In genomic region chr2:167261106-167261505, GRCm38 (mm10) we compare ENCODE assay signal across 15 mouse cellular contexts. TPM values are rescaled to one million over a fixed set of nuclear protein-coding genes. Genes with fewer than 3 reads are reported as not detected.
DNase-seq lines count a peak whose midpoint lies in the region; ATAC-seq and TF ChIP-seq lines count a peak whose summit lies in the region.
"Had no signal": no experiment of that assay in that cellular context is flagged by ENCODE, and none has a peak within 500 bp of the region (broad histone marks: within the 10 kb centered on the region; RNA-seq: fewer than 3 reads in every experiment).

No protein-coding gene starts in this region.

- H3K4me3 ChIP-seq in gastrocnemius, adult 2 months, result no peak overlapping the region
- no peak overlapping the region for H3K4me3 ChIP-seq in kidney, embryonic 15.5 days (replicated peaks)
- H3K4me3 ChIP-seq in limb, embryonic 13.5 days, result no peak overlapping the region
- H3K4me3 ChIP-seq: hindbrain, embryonic 10.5 days; layer of hippocampus, adult 2 months; liver, embryonic 15.5 days; midbrain, embryonic 15.5 days; neural tube, embryonic 12.5 days had no signal

- H3K9ac ChIP-seq in kidney, embryonic 15.5 days, result no peak overlapping the region
- H3K9ac ChIP-seq in limb, embryonic 13.5 days, result no peak overlapping the region
- H3K9ac ChIP-seq: liver, embryonic 15.5 days; midbrain, embryonic 15.5 days; neural tube, embryonic 12.5 days had no signal

- intact Hi-C loops in gastrocnemius, adult 2 months (cut with DNase I), result no loop called here
- intact Hi-C loops in gastrocnemius, postnatal 36 days (cut with DNase I), result no loop called here

- peak; percentile 32 for DNase-seq in gastrocnemius, adult 2 months
- no peak for DNase-seq in gastrocnemius, postnatal 36 days
- DNase-seq in kidney, adult 8-10 months, result no peak
- peak; percentile 30 to 61 for DNase-seq in lung, postnatal 4 days
- DNase-seq in urinary bladder, adult 18-20 months (ENCODE audit: low spot score in 2 of 2), result no peak
- DNase-seq: cerebellum, adult 18-20 months; retina, postnatal 1 day had no signal

- H3K4me1 ChIP-seq in kidney, embryonic 15.5 days, result 0 out of 2 replicates have a peak, but pooled peaks cover 7% of the 10 kb centered on the region
- peaks cover 17% of the 10 kb centered on the region for H3K4me1 ChIP-seq in limb, embryonic 13.5 days
- H3K4me1 ChIP-seq: liver, embryonic 15.5 days; midbrain, embryonic 15.5 days; neural tube, embryonic 12.5 days had no signal

- H3K27ac ChIP-seq in gastrocnemius, adult 2 months, result peak overlapping the region; percentile 56
- H3K27ac ChIP-seq in kidney, embryonic 15.5 days, result no peak overlapping the region
- peak overlapping the region; percentile 73 for H3K27ac ChIP-seq in limb, embryonic 13.5 days
- H3K27ac ChIP-seq: hindbrain, embryonic 10.5 days; layer of hippocampus, adult 2 months; liver, embryonic 15.5 days; midbrain, embryonic 15.5 days; neural tube, embryonic 12.5 days had no signal

- 65% methylated on average over 4 of the region's 4 CpGs for WGBS in kidney, embryonic 15.5 days
- 50% methylated on average over 4 of the region's 4 CpGs for WGBS in limb, embryonic 13.5 days

- no peak overlapping the region for H3K4me2 ChIP-seq in kidney, embryonic 15.5 days
- no peak overlapping the region for H3K4me2 ChIP-seq in limb, embryonic 13.5 days (replicated peaks)
- H3K4me2 ChIP-seq: liver, embryonic 15.5 days; midbrain, embryonic 15.5 days; neural tube, embryonic 12.5 days had no signal

- 0 out of 2 replicates have a peak, but pooled peaks have one; percentile 29 for ATAC-seq in kidney, embryonic 15.5 days (replicated peaks; ENCODE audit: low FRiP score)
- peak; percentile 68; the same call in 1 of the 2 replicates for ATAC-seq in limb, embryonic 13.5 days (ENCODE audit: low FRiP score, low read depth)
- no peak for ATAC-seq in megakaryocyte-erythroid progenitor cell, adult 5-6 weeks (replicated peaks; ENCODE audit: low FRiP score, low TSS enrichment, poor library complexity, severe bottlenecking)
- ATAC-seq: midbrain, embryonic 15.5 days had no signal

- H3K27me3 ChIP-seq in kidney, embryonic 15.5 days, result no peaks in the 10 kb centered on the region
- H3K27me3 ChIP-seq in limb, embryonic 13.5 days, result no peaks in the 10 kb centered on the region
- H3K27me3 ChIP-seq: liver, embryonic 15.5 days; midbrain, embryonic 15.5 days; neural tube, embryonic 12.5 days had no signal

- TF ChIP-seq CTCF in gastrocnemius, adult 2 months (IDR thresholded peaks at IDR 0.05), result no peak

- H3K9me3 ChIP-seq in kidney, embryonic 15.5 days (replicated peaks), result no peaks in the 10 kb centered on the region
- H3K9me3 ChIP-seq in limb, embryonic 13.5 days, result no peaks in the 10 kb centered on the region
- H3K9me3 ChIP-seq: hindbrain, embryonic 10.5 days; liver, embryonic 15.5 days; midbrain, embryonic 15.5 days; neural tube, embryonic 12.5 days had no signal

- H3K36me3 ChIP-seq in kidney, embryonic 15.5 days, result no peaks in the 10 kb centered on the region
- no peaks in the 10 kb centered on the region for H3K36me3 ChIP-seq in limb, embryonic 13.5 days
- H3K36me3 ChIP-seq: hindbrain, embryonic 10.5 days; liver, embryonic 15.5 days; midbrain, embryonic 15.5 days; neural tube, embryonic 12.5 days had no signal

RNA-seq across cellular contexts. Expression of gene Ptgis, which starts 20.7 kb away (rescaled TPM):
- 1 to 10 TPM; 1.7 to 5.2 TPM for total RNA-seq in gastrocnemius, adult 2 months (2021)
- 1 to 10 TPM; 3.4 to 3.7 TPM for total RNA-seq in gastrocnemius, postnatal 36 days (2021)
- polyA plus RNA-seq in kidney, embryonic 15.5 days (2015; fragmentation: Nextera tagmentation; extraction: Ambion mirVana), result 18.7 and 21.1 TPM in 2 replicates
- 27.2 and 30.5 TPM in 2 replicates for polyA plus RNA-seq in limb, embryonic 13.5 days (2015; fragmentation: Nextera tagmentation; extraction: Ambion mirVana)
- total RNA-seq in megakaryocyte-erythroid progenitor cell, adult 5-6 weeks (2014; fragmentation: Nextera tagmentation), result not detected in 2 replicates
- total RNA-seq in megakaryocyte-erythroid progenitor cell, adult 5-6 weeks (2017), result not detected in 2 replicates

Comparison
In these comparisons a context has a peak if more than half of its experiments do, and no peak if none do; other contexts are left out.
1. DNase-seq: peak in gastrocnemius, adult 2 months (single experiment) and lung, postnatal 4 days (2 of 2); none in gastrocnemius, postnatal 36 days (0 of 2), kidney, adult 8-10 months (0 of 2) and urinary bladder, adult 18-20 months (0 of 2).